Mouse (Mus musculus): ENCODE measurements around the gene Fbxw21. TPM values are rescaled to one million over a fixed set of nuclear protein-coding genes. Genes with fewer than 3 reads are reported as not detected.

The Fbxw21 gene
- polyA plus RNA-seq, 1 experiment: not detected

GRCm38 (mm10) chr9:109120956-109121355 lies 40.9 kb downstream of the Fbxw21 start:
- H3K79me2 ChIP-seq (ENCODE audit: control insufficient read depth, insufficient read depth): no peaks in the 10 kb centered on the region
- H3K4me3 ChIP-seq (ENCODE audit: insufficient read depth, poor library complexity, severe bottlenecking): no peak overlapping the region
- TF ChIP-seq CTCF (IDR thresholded peaks at IDR 0.05; ENCODE audit: control insufficient read depth, insufficient read depth, insufficient read length): no peak
- TF ChIP-seq MYOD1 (IDR thresholded peaks at IDR 0.05; ENCODE audit: control insufficient read depth, insufficient read length, low read depth): no peak
- TF ChIP-seq USF1 (IDR thresholded peaks at IDR 0.05; ENCODE audit: low read depth): no peak
- TF ChIP-seq MYOG (IDR thresholded peaks at IDR 0.05; ENCODE audit: control insufficient read depth, extremely low read depth, insufficient read length): no peak
- no peak for TF ChIP-seq MAX (IDR thresholded peaks at IDR 0.05)
- TF ChIP-seq FOSL1 (IDR thresholded peaks at IDR 0.05; ENCODE audit: insufficient read depth, low read length, poor library complexity, severe bottlenecking): no peak
- no peak for TF ChIP-seq CEBPB (IDR thresholded peaks at IDR 0.05; ENCODE audit: low read depth)
- no peaks in the 10 kb centered on the region for H3K36me3 ChIP-seq (ENCODE audit: control insufficient read depth, insufficient read depth)
- no peaks in the 10 kb centered on the region for H3K27me3 ChIP-seq (ENCODE audit: control insufficient read depth, insufficient read depth, insufficient read length)
- H3K79me3 ChIP-seq (ENCODE audit: low read depth): no peaks in the 10 kb centered on the region
- H3ac ChIP-seq (ENCODE audit: control insufficient read depth, insufficient read length, low read depth): no peak overlapping the region

GRCm38 (mm10) chr9:109119571-109119970 lies 42.3 kb downstream of the Fbxw21 start:
- TF ChIP-seq MYOG (IDR thresholded peaks at IDR 0.05; ENCODE audit: control insufficient read depth, extremely low read depth, insufficient read length) (no peak), CTCF (IDR thresholded peaks at IDR 0.05; ENCODE audit: control insufficient read depth, insufficient read depth, insufficient read length) (no peak), CEBPB (IDR thresholded peaks at IDR 0.05; ENCODE audit: low read depth) (no peak), MYOD1 (IDR thresholded peaks at IDR 0.05; ENCODE audit: control insufficient read depth, insufficient read length, low read depth) (no peak)
- Histone ChIP-seq H3K4me3 (ENCODE audit: insufficient read depth, poor library complexity, severe bottlenecking) (no peak overlapping the region), H3K36me3 (ENCODE audit: control insufficient read depth, insufficient read depth) (no peaks in the 10 kb centered on the region), H3K27me3 (ENCODE audit: control insufficient read depth, insufficient read depth, insufficient read length) (no peaks in the 10 kb centered on the region), H3K79me2 (ENCODE audit: control insufficient read depth, insufficient read depth) (no peaks in the 10 kb centered on the region), H3K79me3 (ENCODE audit: low read depth) (no peaks in the 10 kb centered on the region), H3ac (ENCODE audit: control insufficient read depth, insufficient read length, low read depth) (no peak overlapping the region)

DNA sequence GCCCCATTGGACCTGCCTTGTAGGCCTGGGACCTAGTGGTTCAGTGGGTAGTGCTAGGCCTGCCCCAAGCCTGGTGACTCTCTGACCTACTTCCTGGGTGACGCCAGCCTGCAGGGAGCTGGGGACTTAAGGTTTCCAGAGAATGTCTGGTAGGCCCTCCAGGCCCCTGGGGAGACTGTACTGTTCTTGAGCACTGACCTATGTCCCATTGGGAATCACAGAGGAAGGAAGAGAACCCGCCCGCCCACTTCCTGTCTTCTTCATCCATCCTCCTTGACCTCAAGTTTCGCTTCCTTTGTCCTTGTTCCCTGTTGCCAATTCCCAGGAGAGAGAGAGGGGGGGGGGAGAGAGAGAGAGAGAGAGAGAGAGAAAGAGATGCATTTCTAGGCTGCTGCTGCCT lies 43.7 kb downstream of the Fbxw21 start:
- no peak overlapping the region for H3K4me3 ChIP-seq (ENCODE audit: insufficient read depth, poor library complexity, severe bottlenecking)
- no peaks in the 10 kb centered on the region for H3K27me3 ChIP-seq (ENCODE audit: control insufficient read depth, insufficient read depth, insufficient read length)
- no peaks in the 10 kb centered on the region for H3K79me3 ChIP-seq (ENCODE audit: low read depth)
- H3K36me3 ChIP-seq (ENCODE audit: control insufficient read depth, insufficient read depth): peaks cover 7% of the 10 kb centered on the region
- H3ac ChIP-seq (ENCODE audit: control insufficient read depth, insufficient read length, low read depth): no peak overlapping the region
- H3K79me2 ChIP-seq (ENCODE audit: control insufficient read depth, insufficient read depth): no peaks in the 10 kb centered on the region
- TF ChIP-seq USF1 (IDR thresholded peaks at IDR 0.05; ENCODE audit: low read depth) (no peak), FOSL1 (IDR thresholded peaks at IDR 0.05; ENCODE audit: insufficient read depth, low read length, poor library complexity, severe bottlenecking) (no peak), MYOG (IDR thresholded peaks at IDR 0.05; ENCODE audit: control insufficient read depth, extremely low read depth, insufficient read length) (no peak), CEBPB (IDR thresholded peaks at IDR 0.05; ENCODE audit: low read depth) (no peak), MAX (IDR thresholded peaks at IDR 0.05) (no peak), CTCF (IDR thresholded peaks at IDR 0.05; ENCODE audit: control insufficient read depth, insufficient read depth, insufficient read length) (no peak), MYOD1 (IDR thresholded peaks at IDR 0.05; ENCODE audit: control insufficient read depth, insufficient read length, low read depth) (no peak)

DNA sequence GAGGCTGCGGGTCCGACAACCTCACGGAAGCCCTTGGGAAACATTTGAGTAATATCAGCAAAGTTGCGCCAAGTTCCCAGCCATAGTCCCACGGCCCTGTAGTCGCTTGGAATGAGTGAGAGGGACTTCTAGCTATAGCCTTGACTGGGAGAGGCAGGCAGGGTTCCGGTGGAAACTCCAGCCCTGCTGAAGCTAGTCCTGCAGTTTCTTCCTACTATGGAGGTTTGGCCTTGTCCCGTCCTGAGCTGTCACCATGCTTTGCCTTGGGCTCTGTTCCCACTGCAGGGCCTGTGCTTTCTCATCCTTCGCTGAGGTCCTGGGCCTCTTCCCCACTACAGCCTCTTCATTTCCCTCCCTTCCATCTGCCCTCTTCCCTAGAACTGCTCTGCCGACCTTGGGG lies 45.6 kb downstream of the Fbxw21 start:
- TF ChIP-seq CEBPB (IDR thresholded peaks at IDR 0.05; ENCODE audit: low read depth) (no peak), MYOG (IDR thresholded peaks at IDR 0.05; ENCODE audit: control insufficient read depth, extremely low read depth, insufficient read length) (no peak), FOSL1 (IDR thresholded peaks at IDR 0.05; ENCODE audit: insufficient read depth, low read length, poor library complexity, severe bottlenecking) (no peak), USF1 (IDR thresholded peaks at IDR 0.05; ENCODE audit: low read depth) (no peak), MYOD1 (IDR thresholded peaks at IDR 0.05; ENCODE audit: control insufficient read depth, insufficient read length, low read depth) (no peak), CTCF (IDR thresholded peaks at IDR 0.05; ENCODE audit: control insufficient read depth, insufficient read depth, insufficient read length) (no peak)
- peaks cover 7% of the 10 kb centered on the region for H3K36me3 ChIP-seq (ENCODE audit: control insufficient read depth, insufficient read depth)
- no peaks in the 10 kb centered on the region for H3K27me3 ChIP-seq (ENCODE audit: control insufficient read depth, insufficient read depth, insufficient read length)

GRCm38 (mm10) chr9:109114871-109115270 lies 47.0 kb downstream of the Fbxw21 start:
- no peaks in the 10 kb centered on the region for H3K79me3 ChIP-seq (ENCODE audit: low read depth)
- H3ac ChIP-seq (ENCODE audit: control insufficient read depth, insufficient read length, low read depth): no peak overlapping the region
- H3K27me3 ChIP-seq (ENCODE audit: control insufficient read depth, insufficient read depth, insufficient read length): no peaks in the 10 kb centered on the region
- no peaks in the 10 kb centered on the region for H3K79me2 ChIP-seq (ENCODE audit: control insufficient read depth, insufficient read depth)
- TF ChIP-seq CEBPB (IDR thresholded peaks at IDR 0.05; ENCODE audit: low read depth): no peak
- TF ChIP-seq FOSL1 (IDR thresholded peaks at IDR 0.05; ENCODE audit: insufficient read depth, low read length, poor library complexity, severe bottlenecking): no peak
- no peak for TF ChIP-seq MAX (IDR thresholded peaks at IDR 0.05)
- no peak for TF ChIP-seq USF1 (IDR thresholded peaks at IDR 0.05; ENCODE audit: low read depth)
- no peak overlapping the region for H3K4me3 ChIP-seq (ENCODE audit: insufficient read depth, poor library complexity, severe bottlenecking)
- peaks cover 7% of the 10 kb centered on the region for H3K36me3 ChIP-seq (ENCODE audit: control insufficient read depth, insufficient read depth)

More for the DNA sequence above, 45.6 kb downstream of the Fbxw21 start:
- H3ac ChIP-seq (ENCODE audit: control insufficient read depth, insufficient read length, low read depth): no peak overlapping the region
- no peaks in the 10 kb centered on the region for H3K79me2 ChIP-seq (ENCODE audit: control insufficient read depth, insufficient read depth)
- no peak overlapping the region for H3K4me3 ChIP-seq (ENCODE audit: insufficient read depth, poor library complexity, severe bottlenecking)
- no peaks in the 10 kb centered on the region for H3K79me3 ChIP-seq (ENCODE audit: low read depth)

- H3K27me3 ChIP-seq (ENCODE audit: control insufficient read depth, insufficient read depth, insufficient read length): no peaks in the 10 kb centered on the region
- TF ChIP-seq MYOG (IDR thresholded peaks at IDR 0.05; ENCODE audit: control insufficient read depth, extremely low read depth, insufficient read length) (no peak), USF1 (IDR thresholded peaks at IDR 0.05; ENCODE audit: low read depth) (no peak), CEBPB (IDR thresholded peaks at IDR 0.05; ENCODE audit: low read depth) (no peak), FOSL1 (IDR thresholded peaks at IDR 0.05; ENCODE audit: insufficient read depth, low read length, poor library complexity, severe bottlenecking) (no peak), MYOD1 (IDR thresholded peaks at IDR 0.05; ENCODE audit: control insufficient read depth, insufficient read length, low read depth) (no peak), CTCF (IDR thresholded peaks at IDR 0.05; ENCODE audit: control insufficient read depth, insufficient read depth, insufficient read length) (no peak)
- H3ac ChIP-seq (ENCODE audit: control insufficient read depth, insufficient read length, low read depth): no peak overlapping the region
- no peaks in the 10 kb centered on the region for H3K79me2 ChIP-seq (ENCODE audit: control insufficient read depth, insufficient read depth)
- H3K79me3 ChIP-seq (ENCODE audit: low read depth): no peaks in the 10 kb centered on the region
- H3K36me3 ChIP-seq (ENCODE audit: control insufficient read depth, insufficient read depth): peaks cover 7% of the 10 kb centered on the region
- H3K4me3 ChIP-seq (ENCODE audit: insufficient read depth, poor library complexity, severe bottlenecking): no peak overlapping the region
These were observed 47.6 kb downstream of the Fbxw21 start for GRCm38 (mm10) chr9:109114276-109114675.

All from C2C12 (cell line).